Mouse (Mus musculus) kidney, postnatal 0 days (tissue): ENCODE measurements around the gene Tango6. TPM values are rescaled to one million over a fixed set of nuclear protein-coding genes. Genes with fewer than 3 reads are reported as not detected.

Experiments
- ATAC-seq: fragments of 200-750 bp; cut with Nextera tagmentation; replicated peaks from 2 replicates; pipeline ENCODE4 v1.8.0; 2017; ENCODE audit warnings: low read depth, moderate number of reproducible peaks, moderate TSS enrichment, moderate library complexity; ENCODE audit not compliant: low FRiP score
- DNase-seq: peaks from one replicate; pipeline ENCODE4 v3.0.0-alpha.2; 2016; ENCODE audit warnings: low spot score
- H3K27ac ChIP-seq: fragments of 300-500 bp; sonication (generic); 2 replicates; pipeline ENCODE4 v1.5.1; 2014; ENCODE audit warnings: mild to moderate bottlenecking
- H3K27me3 ChIP-seq: fragments of 300-500 bp; sonication (generic); 2 replicates; pipeline ENCODE4 v1.6.1; 2014; ENCODE audit warnings: low read length, mixed read lengths; ENCODE audit not compliant: insufficient read depth
- H3K36me3 ChIP-seq: fragments of 300-500 bp; sonication (generic); 2 replicates; pipeline ENCODE4 v1.6.1; 2014; ENCODE audit warnings: low read length, mixed read lengths; ENCODE audit not compliant: insufficient read depth
- H3K4me1 ChIP-seq: fragments of 300-500 bp; sonication (generic); replicated peaks from 2 replicates; pipeline ENCODE4 v1.6.1; 2014; ENCODE audit warnings: antibody characterized with exemption, low read length, mixed read lengths; ENCODE audit not compliant: insufficient read depth
- H3K4me2 ChIP-seq: fragments of 300-500 bp; sonication (generic); 2 replicates; pipeline ENCODE4 v1.6.1; 2014; ENCODE audit warnings: mild to moderate bottlenecking, low read length, moderate library complexity, mixed read lengths
- H3K4me3 ChIP-seq: fragments of 300-500 bp; sonication (generic); replicated peaks from 2 replicates; pipeline ENCODE4 v1.5.1; 2014; ENCODE audit warnings: low read depth, low read length
- H3K9ac ChIP-seq: fragments of 300-500 bp; sonication (generic); 2 replicates; pipeline ENCODE4 v1.6.1; 2014; ENCODE audit warnings: low read depth, low read length
- H3K9me3 ChIP-seq: fragments of 300-500 bp; sonication (generic); replicated peaks from 2 replicates; pipeline ENCODE4 v1.6.1; 2016; ENCODE audit warnings: low read length, inconsistent platforms, mixed read lengths
- CTCF ChIP-seq: IDR thresholded peaks from 2 replicates; pipeline ENCODE4 v1.5.1; 2016; ENCODE audit warnings: antibody characterized with exemption, low read depth, mild to moderate bottlenecking, moderate library complexity
- WGBS: fragments of 180-500 bp; shearing (Covaris S2); extraction: QIAGEN DNeasy Blood & Tissue Kit; methylation state at CpG from one replicate; pipeline ENCODE4 v1.1.7; 2014; 5-methylcytosine and 5-hydroxymethylcytosine counted together
- polyA plus RNA-seq: library from polyadenylated mRNA; unstranded; fragments of >200 nt; fragmentation: Nextera tagmentation; extraction: Ambion mirVana; gene quantifications from 2 replicates; pipeline ENCODE4 v1.2.1, GENCODE M21; 2015

The Tango6 gene
- polyA plus RNA-seq, 1 experiment from 2014 or later: 6.4 TPM

- Histone ChIP-seq H3K4me3 (no peak overlapping the region), H3K4me2 (no peak overlapping the region), H3K36me3 (0 out of 2 replicates have a peak, but pooled peaks cover 12% of the 10 kb centered on the region), H3K27ac (no peak overlapping the region), H3K27me3 (no peaks in the 10 kb centered on the region), H3K4me1 (no peaks in the 10 kb centered on the region), H3K9ac (no peak overlapping the region), H3K9me3 (no peaks in the 10 kb centered on the region)
- peak; percentile 81 for TF ChIP-seq CTCF
- peak; percentile 90 for DNase-seq
- no peak for ATAC-seq
- WGBS: 2% methylated on average over 4 of the region's 4 CpGs
Measured at GRCm38 (mm10) chr8:106687479-106687878, 4.6 kb downstream of the Tango6 start.

- no peak for DNase-seq
- Histone ChIP-seq H3K36me3 (peaks cover 45% of the 10 kb centered on the region), H3K4me2 (no peak overlapping the region), H3K4me3 (no peak overlapping the region), H3K9ac (no peak overlapping the region), H3K27ac (no peak overlapping the region), H3K4me1 (no peaks in the 10 kb centered on the region), H3K9me3 (no peaks in the 10 kb centered on the region), H3K27me3 (no peaks in the 10 kb centered on the region)
- no peak for TF ChIP-seq CTCF
- 89% methylated on average over 3 of the region's 3 CpGs for WGBS
- ATAC-seq: no peak
Measured at GRCm38 (mm10) chr8:106697748-106698248, 14.9 kb downstream of the Tango6 start.

GRCm38 (mm10) chr8:106699588-106699987, 16.7 kb downstream of the Tango6 start:
- TF ChIP-seq CTCF: peak; percentile 92
- 78% methylated on average over 5 of the region's 5 CpGs for WGBS

GRCm38 (mm10) chr8:106700131-106700530, 17.3 kb downstream of the Tango6 start:
- Histone ChIP-seq H3K4me3 (no peak overlapping the region), H3K36me3 (peaks cover 40% of the 10 kb centered on the region), H3K27me3 (no peaks in the 10 kb centered on the region), H3K9me3 (no peaks in the 10 kb centered on the region), H3K4me1 (no peaks in the 10 kb centered on the region), H3K27ac (no peak overlapping the region), H3K4me2 (no peak overlapping the region), H3K9ac (no peak overlapping the region)
- WGBS: 83% methylated on average over 6 of the region's 6 CpGs
- no peak for ATAC-seq
- TF ChIP-seq CTCF: no peak
- no peak for DNase-seq

More at GRCm38 (mm10) chr8:106699588-106699987, 16.7 kb downstream of the Tango6 start:
- no peaks in the 10 kb centered on the region for H3K4me1 ChIP-seq
- no peaks in the 10 kb centered on the region for H3K27me3 ChIP-seq
- H3K9me3 ChIP-seq: no peaks in the 10 kb centered on the region
- peaks cover 41% of the 10 kb centered on the region for H3K36me3 ChIP-seq
- no peak overlapping the region for H3K4me2 ChIP-seq
- H3K27ac ChIP-seq: no peak overlapping the region
- DNase-seq (peak; percentile 70), ATAC-seq (no peak)
- no peak overlapping the region for H3K9ac ChIP-seq
- no peak overlapping the region for H3K4me3 ChIP-seq

- no peak overlapping the region for H3K4me2 ChIP-seq
- H3K27ac ChIP-seq: no peak overlapping the region
- no peaks in the 10 kb centered on the region for H3K9me3 ChIP-seq
- peaks cover 35% of the 10 kb centered on the region for H3K36me3 ChIP-seq
- no peaks in the 10 kb centered on the region for H3K27me3 ChIP-seq
- no peak overlapping the region for H3K9ac ChIP-seq
- DNase-seq (no peak), ATAC-seq (no peak)
- no peak overlapping the region for H3K4me3 ChIP-seq
- 91% methylated on average over 3 of the region's 3 CpGs for WGBS
- H3K4me1 ChIP-seq: no peaks in the 10 kb centered on the region
- no peak for TF ChIP-seq CTCF
Measured at GRCm38 (mm10) chr8:106701360-106701759, 18.5 kb downstream of the Tango6 start.

GRCm38 (mm10) chr8:106704199-106704900, 21.5 kb downstream of the Tango6 start:
- H3K4me1 ChIP-seq: no peaks in the 10 kb centered on the region

More at GRCm38 (mm10) chr8:106704199-106704900, 21.5 kb downstream of the Tango6 start:
- DNase-seq (no peak), ATAC-seq (no peak)
- 74% methylated on average over 9 of the region's 9 CpGs for WGBS
- Histone ChIP-seq H3K9ac (no peak overlapping the region), H3K36me3 (peaks cover 16% of the 10 kb centered on the region), H3K27ac (peak overlapping the region; percentile 87), H3K9me3 (no peaks in the 10 kb centered on the region), H3K4me3 (no peak overlapping the region), H3K27me3 (no peaks in the 10 kb centered on the region), H3K4me2 (no peak overlapping the region)
- TF ChIP-seq CTCF: no peak
